Mouse (Mus musculus) layer of hippocampus, adult 8-10 months (tissue): ENCODE results near the gene Btg2. TPM values are rescaled to one million over a fixed set of nuclear protein-coding genes. Genes with fewer than 3 reads are reported as not detected.

Experiments used
- total RNA-seq, 4 experiments: library from RNA; stranded (reverse); gene quantifications; 2 replicates each; pipeline ENCODE4 v1.2.4; 2022

Btg2 gene
- total RNA-seq, 4 experiments from 2014 or later, result 14.4 to 18.4 (median 17.3) TPM

Other genes with a start within 250 kb of the Btg2 start
- gene Optc, start 171.1 kb downstream of the Btg2 start, total RNA-seq, result under 1 TPM; 0.21 to 0.67 (median 0.53) TPM
- 10 to 100 TPM; 18.3 to 22.9 (median 20.2) TPM for gene Prelp, start 157.7 kb downstream of the Btg2 start, total RNA-seq
- 10 to 100 TPM in 3 of 4 experiments, 1 to 10 TPM in 1; 8.4 to 11.4 (median 10.1) TPM for gene Fmod, start 41.9 kb downstream of the Btg2 start, total RNA-seq
- under 1 TPM in 1 of 4 experiments, not detected in 3; 0.32 TPM for gene Chit1, start 32.1 kb upstream of the Btg2 start, total RNA-seq
- 10 to 100 TPM; 14.8 to 44.4 (median 27.1) TPM for gene Chil1, start 103.1 kb upstream of the Btg2 start, total RNA-seq
- under 1 TPM in 1 of 4 experiments, not detected in 3; 0.28 TPM for gene Mybph, start 114.3 kb upstream of the Btg2 start, total RNA-seq
- 100 to 1,000 TPM; 190 to 216 (median 202) TPM for gene Adora1, start 156.3 kb upstream of the Btg2 start, total RNA-seq
- gene Myog, start 210.9 kb upstream of the Btg2 start, total RNA-seq, result not detected